Mouse (Mus musculus) midbrain, embryonic 15.5 days (tissue): ENCODE results near the gene Izumo1. TPM values are rescaled to one million over a fixed set of nuclear protein-coding genes. Genes with fewer than 3 reads are reported as not detected.

Experiments
- ATAC-seq: fragments of 200-750 bp; cut with Nextera tagmentation; replicated peaks from 2 replicates; pipeline ENCODE4 v1.8.0; 2017; ENCODE audit warnings: moderate TSS enrichment
- H3K27ac ChIP-seq: fragments of 300-500 bp; sonication (generic); 2 replicates; pipeline ENCODE4 v1.5.1; 2015; ENCODE audit warnings: mild to moderate bottlenecking, inconsistent platforms
- H3K27me3 ChIP-seq: fragments of 300-500 bp; sonication (generic); replicated peaks from 2 replicates; pipeline ENCODE4 v1.6.1; 2015; ENCODE audit warnings: inconsistent platforms
- H3K36me3 ChIP-seq: fragments of 300-500 bp; sonication (generic); replicated peaks from 2 replicates; pipeline ENCODE4 v1.6.1; 2015; ENCODE audit warnings: inconsistent platforms
- H3K4me1 ChIP-seq: fragments of 300-500 bp; sonication (generic); 2 replicates; pipeline ENCODE4 v1.6.1; 2015; ENCODE audit warnings: inconsistent platforms
- H3K4me2 ChIP-seq: fragments of 300-500 bp; sonication (generic); 2 replicates; pipeline ENCODE4 v1.6.1; 2015; ENCODE audit warnings: inconsistent platforms, mild to moderate bottlenecking, moderate library complexity
- H3K4me3 ChIP-seq: fragments of 300-500 bp; sonication (generic); 2 replicates; pipeline ENCODE4 v1.5.1; 2015; ENCODE audit warnings: mild to moderate bottlenecking, inconsistent platforms
- H3K9ac ChIP-seq: fragments of 300-500 bp; sonication (generic); 2 replicates; pipeline ENCODE4 v1.6.1; 2015; ENCODE audit warnings: mild to moderate bottlenecking, inconsistent platforms
- H3K9me3 ChIP-seq: fragments of 300-500 bp; sonication (generic); 2 replicates; pipeline ENCODE4 v1.6.1; 2016; ENCODE audit warnings: inconsistent platforms
- WGBS: fragments of 180-500 bp; shearing (Covaris S2); methylation state at CpG from one replicate; pipeline ENCODE4 v1.1.7; 2015; ENCODE audit warnings: mixed read lengths; 5-methylcytosine and 5-hydroxymethylcytosine counted together
- polyA plus RNA-seq: library from polyadenylated mRNA; unstranded; fragments of >200 nt; fragmentation: Nextera tagmentation; extraction: Ambion mirVana; gene quantifications from 2 replicates; pipeline ENCODE4 v1.2.1, GENCODE M21; 2015

Izumo1 gene
- polyA plus RNA-seq, 1 experiment from 2014 or later, result not detected

DNA sequence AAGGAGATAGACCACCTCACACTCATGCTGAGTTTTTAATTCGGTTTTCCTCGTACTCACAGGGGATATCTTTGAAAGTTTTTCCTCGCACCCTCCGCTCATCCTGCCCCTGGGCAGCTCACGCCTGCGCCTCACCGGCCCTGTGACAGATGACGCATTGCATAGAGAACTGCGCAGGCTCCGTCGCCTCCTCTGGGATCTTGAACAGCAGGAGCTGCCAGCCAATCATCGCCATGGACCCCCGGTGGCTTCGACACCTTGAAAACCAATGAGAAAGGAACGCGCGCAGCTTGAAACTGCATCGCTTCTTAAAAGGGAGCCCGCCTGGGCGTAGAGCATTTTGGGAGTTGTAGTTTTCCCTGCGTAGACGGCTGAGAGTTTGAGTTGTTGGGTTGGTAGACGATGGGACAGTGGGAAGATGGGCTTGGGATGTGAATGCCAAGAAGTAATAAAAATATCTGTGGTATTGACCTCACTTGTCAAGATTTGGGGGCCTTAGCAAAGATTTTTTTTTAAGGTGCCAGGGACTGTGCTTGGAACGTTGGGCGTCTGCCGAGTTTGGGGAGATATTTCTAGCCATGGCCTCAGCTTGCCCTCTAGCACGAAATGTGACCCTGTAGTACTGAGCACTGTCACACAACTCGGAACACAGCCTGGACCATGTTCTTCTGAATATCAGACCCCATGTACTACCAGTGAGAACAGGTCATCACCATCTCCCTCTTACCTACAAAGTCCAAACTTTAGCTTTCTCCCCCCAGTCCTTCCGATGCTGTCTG is 17.2 kb downstream of the Izumo1 start:
- H3K27me3 ChIP-seq, result no peaks in the 10 kb centered on the region; the same call in 1 of the 2 replicates
- peak overlapping the region; percentile 35 for H3K4me3 ChIP-seq
- H3K4me2 ChIP-seq, result peak overlapping the region; percentile 56
- H3K27ac ChIP-seq, result peak overlapping the region; percentile 60
- H3K9me3 ChIP-seq, result no peaks in the 10 kb centered on the region
- H3K36me3 ChIP-seq, result peaks cover 8% of the 10 kb centered on the region; the same call in 1 of the 2 replicates
- WGBS, result 18% methylated on average over 29 of the region's 29 CpGs
- no peak overlapping the region for H3K9ac ChIP-seq
- H3K4me1 ChIP-seq, result peaks cover 20% of the 10 kb centered on the region
- ATAC-seq, result peak; percentile 90

DNA sequence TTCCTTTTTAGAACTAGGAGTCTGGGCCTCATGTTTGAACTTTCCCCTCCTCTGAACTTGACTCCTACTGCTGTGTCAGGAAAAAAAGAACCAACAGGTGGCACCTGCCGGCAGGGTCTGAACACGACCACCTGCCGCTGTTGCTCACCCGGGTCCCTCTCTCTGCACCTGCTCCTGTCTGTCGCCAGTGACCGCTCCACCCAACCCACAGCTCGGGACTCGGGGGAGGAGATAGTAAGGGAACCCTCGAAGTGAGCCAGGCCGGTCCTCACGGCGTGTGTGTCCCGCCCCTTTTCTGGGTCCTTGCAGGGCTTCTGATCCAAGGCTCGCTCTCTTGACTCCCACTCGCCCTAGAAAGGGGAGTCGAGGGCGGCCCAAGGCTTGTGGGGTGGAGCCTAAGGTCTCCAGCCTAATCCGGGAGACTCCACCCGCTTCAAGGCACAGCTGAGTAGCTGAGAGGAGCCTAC is 18.0 kb downstream of the Izumo1 start, which contains the start of gene Mamstr:
Mamstr (plus strand) TSS at position 417 of the 467 bp plus-strand sequence.
- H3K4me2 ChIP-seq, result no peak within 1 kb of the TSS
- H3K27ac ChIP-seq, result no peak within 1 kb of the TSS
- no peak within 1 kb of the TSS for H3K4me3 ChIP-seq
- no peak within 1 kb of the TSS for H3K9ac ChIP-seq
- peaks cover 8% of the 10 kb centered on the region; the same call in 1 of the 2 replicates for H3K36me3 ChIP-seq
- no peaks in the 10 kb centered on the region for H3K9me3 ChIP-seq
- 23% methylated on average over 19 of the region's 19 CpGs for WGBS
- no peak for ATAC-seq
- no peaks in the 10 kb centered on the region; the same call in 1 of the 2 replicates for H3K27me3 ChIP-seq
- peaks cover 27% of the 10 kb centered on the region for H3K4me1 ChIP-seq

DNA sequence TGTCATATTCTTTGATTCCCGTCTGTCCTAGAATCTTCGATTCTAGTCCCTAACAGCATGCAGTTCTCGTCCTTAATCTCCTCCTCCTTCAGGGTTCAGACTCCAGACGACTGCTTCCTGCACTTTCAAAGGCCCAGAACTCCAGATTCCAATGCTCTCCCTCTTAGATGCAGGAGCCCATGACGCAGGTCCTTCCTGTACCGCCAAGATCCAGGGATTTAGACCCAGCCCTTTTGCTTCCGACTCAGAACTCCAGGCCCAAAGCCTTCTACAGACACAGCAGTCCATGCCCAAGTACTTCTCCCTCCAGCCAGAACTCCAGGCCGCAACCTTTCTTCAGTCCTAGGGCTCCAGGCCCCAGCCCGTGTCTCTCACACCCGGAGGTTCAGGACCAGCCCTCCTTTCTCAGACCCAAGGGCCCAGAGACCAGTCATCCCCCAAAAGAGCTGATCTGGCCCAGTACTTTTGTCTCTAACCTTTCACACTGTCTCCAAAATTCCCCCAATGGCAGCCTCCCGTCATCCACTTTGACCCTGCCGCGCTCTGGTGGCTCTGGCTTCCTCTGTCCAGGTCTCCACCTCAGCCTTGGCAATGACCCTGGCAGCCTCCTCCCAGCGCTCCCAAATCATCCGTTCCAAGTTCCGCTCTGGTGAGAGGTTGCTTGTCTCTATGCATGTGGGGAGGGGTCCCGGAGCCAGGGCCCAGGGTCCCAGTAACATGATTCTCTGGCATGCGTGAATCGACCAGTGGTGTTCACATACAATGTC is 18.8 kb downstream of the Izumo1 start:
- no peaks in the 10 kb centered on the region; the same call in 1 of the 2 replicates for H3K27me3 ChIP-seq
- no peak overlapping the region for H3K9ac ChIP-seq
- 74% methylated on average over 19 of the region's 19 CpGs for WGBS
- no peak overlapping the region for H3K27ac ChIP-seq
- H3K9me3 ChIP-seq, result no peaks in the 10 kb centered on the region
- peaks cover 8% of the 10 kb centered on the region; the same call in 1 of the 2 replicates for H3K36me3 ChIP-seq
- H3K4me2 ChIP-seq, result no peak overlapping the region
- no peak for ATAC-seq
- H3K4me3 ChIP-seq, result no peak overlapping the region
- H3K4me1 ChIP-seq, result peaks cover 32% of the 10 kb centered on the region

DNA sequence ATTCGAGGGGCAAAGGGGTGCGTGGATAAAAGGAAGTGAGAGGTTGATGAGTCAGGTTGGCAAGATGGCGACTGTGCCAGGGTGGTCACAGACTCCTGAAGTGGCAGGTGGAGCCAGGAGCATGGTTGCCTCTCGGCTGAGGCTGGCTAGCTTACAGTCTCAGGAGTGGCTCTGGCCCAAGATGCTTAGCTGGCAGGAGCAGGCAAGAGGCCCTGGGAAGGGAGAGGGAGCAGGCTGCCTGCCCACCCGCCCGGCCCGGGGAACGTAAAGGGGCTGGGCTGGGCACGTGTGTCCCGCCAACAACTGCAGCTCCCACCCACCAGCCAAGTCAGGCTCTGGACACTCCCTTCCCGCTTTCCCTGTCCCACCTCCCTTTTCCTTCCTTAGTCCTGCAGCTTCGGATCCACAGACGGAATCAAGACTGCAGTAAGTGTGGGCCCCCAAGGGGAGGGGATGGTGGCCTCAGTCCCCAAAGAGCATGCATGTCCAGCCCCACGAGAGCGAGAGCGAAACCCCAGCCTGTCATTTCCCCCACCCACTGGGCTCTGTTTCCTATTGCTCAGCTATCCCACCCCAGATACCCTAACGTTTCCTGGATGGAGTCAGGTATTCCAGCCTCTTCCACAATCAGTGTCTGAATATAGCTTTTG is 19.9 kb downstream of the Izumo1 start:
- ATAC-seq, result no peak
- H3K4me2 ChIP-seq, result no peak overlapping the region

DNA sequence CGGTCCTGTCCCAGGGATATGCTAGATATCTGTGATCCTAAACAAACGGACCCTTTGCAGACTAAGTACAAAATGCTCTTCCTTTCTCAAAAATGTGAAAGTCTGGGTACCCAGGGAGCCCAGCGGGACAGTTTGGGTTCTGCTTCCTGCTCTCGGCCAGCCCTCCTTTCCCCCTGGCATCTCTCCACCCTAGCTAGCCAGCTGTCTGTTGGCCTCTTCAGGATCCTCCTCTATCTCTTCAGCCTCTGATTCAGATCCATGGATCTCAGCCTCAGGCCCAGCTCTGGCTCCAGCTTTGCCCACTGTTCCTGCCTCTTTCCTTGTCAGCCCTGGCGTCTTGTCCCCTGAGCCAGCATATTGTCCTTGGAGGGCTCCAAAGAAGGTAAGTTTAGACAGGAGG is 20.5 kb downstream of the Izumo1 start:
- WGBS, result 82% methylated on average over 5 of the region's 5 CpGs

More for the DNA sequence above, 19.9 kb downstream of the Izumo1 start:
- no peaks in the 10 kb centered on the region; the same call in 1 of the 2 replicates for H3K27me3 ChIP-seq
- no peak overlapping the region for H3K9ac ChIP-seq
- H3K4me3 ChIP-seq, result no peak overlapping the region
- 71% methylated on average over 17 of the region's 17 CpGs for WGBS
- peaks cover 32% of the 10 kb centered on the region for H3K4me1 ChIP-seq
- no peaks in the 10 kb centered on the region for H3K9me3 ChIP-seq
- H3K36me3 ChIP-seq, result peaks cover 2% of the 10 kb centered on the region; the same call in 1 of the 2 replicates
- no peak overlapping the region for H3K27ac ChIP-seq

DNA sequence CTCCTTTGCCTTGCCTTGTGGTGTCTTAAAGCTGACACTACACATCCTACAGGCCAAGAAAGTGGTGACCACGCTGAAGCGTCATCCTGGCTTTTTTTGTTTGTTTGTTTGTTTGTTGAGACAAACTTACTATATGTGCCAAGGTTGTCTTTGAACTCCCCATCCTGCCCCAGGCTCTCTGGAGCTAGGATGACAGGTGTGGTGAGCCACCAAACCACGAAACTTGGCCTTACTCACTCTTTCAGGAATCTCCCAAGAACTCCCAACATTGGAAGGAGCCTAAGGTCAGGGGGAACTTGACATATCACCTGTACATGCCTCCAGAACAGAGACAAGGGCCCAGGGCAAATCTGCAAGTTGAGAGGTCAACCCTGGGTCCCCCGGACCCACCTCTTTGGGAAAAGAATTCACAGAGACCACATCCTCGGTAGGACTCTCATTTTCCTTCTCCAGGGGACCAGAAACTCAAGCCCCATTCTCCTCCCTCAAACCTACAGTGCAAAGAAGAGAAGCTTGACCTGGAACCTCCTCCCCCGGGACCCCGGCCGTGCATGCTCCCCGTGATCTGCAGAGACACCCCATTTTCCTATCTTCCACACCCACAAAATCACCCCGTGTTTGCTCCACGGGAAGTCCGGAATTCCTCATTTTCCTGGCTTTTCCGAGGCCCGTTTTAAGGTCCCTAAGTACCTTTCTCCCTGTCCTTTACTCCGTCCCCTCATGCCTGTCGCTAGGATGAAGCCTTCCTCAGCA is 21.1 kb downstream of the Izumo1 start:
- Histone ChIP-seq H3K4me1 (peaks cover 32% of the 10 kb centered on the region), H3K27ac (peak overlapping the region; percentile 87), H3K36me3 (no peaks in the 10 kb centered on the region), H3K4me3 (peak overlapping the region; percentile 46), H3K4me2 (peak overlapping the region; percentile 64), H3K9me3 (no peaks in the 10 kb centered on the region), H3K9ac (peak overlapping the region; percentile 66), H3K27me3 (no peaks in the 10 kb centered on the region; the same call in 1 of the 2 replicates)
- 40% methylated on average over 16 of the region's 16 CpGs for WGBS
- ATAC-seq, result no peak

More for the DNA sequence above, 20.5 kb downstream of the Izumo1 start:
- no peak for ATAC-seq
- no peaks in the 10 kb centered on the region; the same call in 1 of the 2 replicates for H3K27me3 ChIP-seq
- no peak overlapping the region; the same call in 1 of the 2 replicates for H3K4me2 ChIP-seq
- no peak overlapping the region for H3K9ac ChIP-seq
- no peaks in the 10 kb centered on the region for H3K36me3 ChIP-seq
- no peaks in the 10 kb centered on the region for H3K9me3 ChIP-seq
- peaks cover 32% of the 10 kb centered on the region for H3K4me1 ChIP-seq
- no peak overlapping the region for H3K4me3 ChIP-seq
- H3K27ac ChIP-seq, result no peak overlapping the region

DNA sequence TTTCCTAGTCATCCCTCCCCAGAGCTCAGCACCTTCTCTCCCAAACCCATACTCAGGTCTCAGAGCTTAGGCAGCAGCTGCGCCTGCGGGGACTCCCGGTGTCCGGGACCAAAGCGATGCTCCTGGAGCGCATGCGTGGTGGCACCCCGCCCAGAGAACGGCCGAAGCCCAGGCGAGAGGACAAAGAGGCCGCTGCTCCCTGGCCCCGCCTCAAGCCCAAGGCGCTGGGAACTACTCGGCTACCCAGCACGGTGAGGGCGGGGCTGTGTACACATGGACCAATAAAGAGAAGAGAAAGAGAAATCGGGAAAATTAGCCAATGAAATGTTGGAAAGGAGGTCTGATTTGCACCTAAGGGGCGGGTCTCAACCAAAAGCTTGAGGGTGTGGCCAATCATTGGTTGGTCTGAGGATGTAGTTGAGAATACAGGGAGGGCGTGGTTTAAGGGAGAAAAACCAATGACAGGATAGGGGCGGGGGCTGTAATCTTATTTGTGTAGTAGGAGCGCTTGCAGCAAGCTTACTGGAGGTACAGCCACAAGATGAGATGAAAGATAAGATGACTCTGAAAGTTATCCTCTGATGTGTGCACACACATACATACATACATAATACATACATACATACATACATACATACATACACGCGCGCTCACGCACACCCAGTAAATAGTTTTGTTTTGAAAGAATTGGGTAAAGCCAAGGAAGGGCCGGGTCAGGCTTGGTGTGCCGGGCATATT is 22.0 kb downstream of the Izumo1 start:
- Histone ChIP-seq H3K9me3 (no peaks in the 10 kb centered on the region), H3K27ac (peak overlapping the region; percentile 87), H3K4me3 (peak overlapping the region; percentile 46), H3K9ac (peak overlapping the region; percentile 66), H3K27me3 (no peaks in the 10 kb centered on the region; the same call in 1 of the 2 replicates), H3K4me1 (peaks cover 24% of the 10 kb centered on the region), H3K36me3 (no peaks in the 10 kb centered on the region), H3K4me2 (peak overlapping the region; percentile 64)
- peak; percentile 95 for ATAC-seq
- WGBS, result under 1% methylated on average over 28 of the region's 28 CpGs

DNA sequence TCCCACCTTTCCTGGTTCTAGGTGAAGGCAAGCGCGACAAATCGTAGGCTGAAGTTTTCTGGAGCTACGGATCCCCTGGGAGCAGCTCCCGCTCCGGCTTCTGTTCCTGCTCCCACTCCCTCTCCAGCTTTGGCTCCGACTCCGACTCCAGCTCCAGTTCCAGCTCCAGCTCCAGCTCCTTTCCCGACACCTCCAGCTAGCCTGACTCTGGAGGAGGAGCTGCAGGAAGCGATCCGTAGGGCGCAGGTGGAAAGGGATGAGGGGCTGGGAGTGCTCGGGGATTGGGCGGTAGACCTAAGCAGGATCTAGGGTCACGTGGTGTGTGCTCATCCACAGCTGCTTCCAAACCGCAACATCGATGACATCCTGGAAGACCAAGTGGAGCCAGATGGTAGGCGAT is 22.6 kb downstream of the Izumo1 start:
- H3K4me1 ChIP-seq, result peaks cover 24% of the 10 kb centered on the region
- peak overlapping the region; percentile 30; the same call in 1 of the 2 replicates for H3K9ac ChIP-seq
- peak overlapping the region; percentile 79 for H3K27ac ChIP-seq
- 5% methylated on average over 18 of the region's 18 CpGs for WGBS
- ATAC-seq, result peak; percentile 43
- H3K27me3 ChIP-seq, result no peaks in the 10 kb centered on the region; the same call in 1 of the 2 replicates
- H3K36me3 ChIP-seq, result no peaks in the 10 kb centered on the region
- peak overlapping the region; percentile 46 for H3K4me3 ChIP-seq
- no peaks in the 10 kb centered on the region for H3K9me3 ChIP-seq
- peak overlapping the region; percentile 64 for H3K4me2 ChIP-seq

DNA sequence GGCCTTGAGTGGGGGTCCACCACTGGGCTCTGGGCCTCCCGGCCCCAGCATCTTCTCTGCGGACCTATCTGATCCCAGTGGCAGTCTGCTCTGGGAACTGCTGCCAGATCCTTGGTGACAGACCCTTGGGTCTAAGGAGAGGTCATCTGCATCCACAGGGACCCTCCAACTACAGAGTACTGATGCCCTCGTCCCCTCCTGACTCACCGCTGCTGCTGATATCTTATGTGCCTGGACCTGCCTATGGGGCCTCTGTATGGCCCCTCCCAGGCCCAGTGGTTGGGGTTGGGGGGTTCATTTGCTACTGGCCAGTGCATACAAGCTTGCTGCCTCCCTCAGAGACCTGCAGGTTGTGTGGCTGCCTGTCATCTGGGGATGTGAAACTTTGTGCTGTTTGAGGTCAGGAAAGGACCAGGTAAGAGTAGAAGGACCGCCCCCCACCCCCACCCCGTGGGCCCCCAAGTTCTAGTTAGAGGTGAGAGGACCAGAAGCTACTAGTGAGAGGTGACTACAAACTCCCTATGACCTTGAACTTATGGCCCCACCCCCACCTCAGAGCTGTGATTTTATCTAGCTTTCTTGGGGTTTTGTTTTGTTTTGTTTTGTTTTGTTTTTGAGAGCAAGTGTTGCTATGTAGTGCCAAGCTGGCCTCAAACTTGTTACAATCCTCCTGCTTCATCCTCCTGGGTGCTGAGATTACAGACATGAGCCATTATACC is 23.4 kb downstream of the Izumo1 start:
- peak overlapping the region; percentile 64 for H3K4me2 ChIP-seq
- H3K4me1 ChIP-seq, result peaks cover 24% of the 10 kb centered on the region
- no peaks in the 10 kb centered on the region for H3K36me3 ChIP-seq
- H3K9me3 ChIP-seq, result no peaks in the 10 kb centered on the region
- H3K27ac ChIP-seq, result peak overlapping the region; percentile 79; the same call in 1 of the 2 replicates
- no peak for ATAC-seq
- no peaks in the 10 kb centered on the region for H3K27me3 ChIP-seq
- no peak overlapping the region for H3K9ac ChIP-seq
- H3K4me3 ChIP-seq, result peak overlapping the region; percentile 46
- WGBS, result 64% methylated on average over 6 of the region's 6 CpGs

DNA sequence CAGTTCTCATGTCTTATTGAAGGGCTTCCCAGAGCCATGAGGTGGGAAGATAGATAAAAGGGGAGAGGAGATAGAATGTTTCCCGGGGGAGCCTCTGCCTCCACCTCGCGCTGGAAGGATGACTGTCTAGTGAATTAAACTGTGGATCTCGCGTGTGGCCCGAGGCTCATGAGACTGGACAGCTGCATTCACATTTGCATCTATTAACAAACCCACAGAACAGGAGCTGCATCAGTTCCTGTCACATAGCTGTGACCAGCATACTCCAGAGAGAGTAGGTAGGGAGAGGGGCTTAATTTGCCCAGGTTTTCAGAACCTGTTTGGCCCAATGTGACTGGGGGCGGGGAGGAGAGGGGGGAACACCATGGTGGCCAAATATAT is 24.0 kb downstream of the Izumo1 start:
- Histone ChIP-seq H3K27me3 (no peaks in the 10 kb centered on the region), H3K9ac (no peak overlapping the region), H3K4me3 (no peak overlapping the region), H3K4me2 (no peak overlapping the region), H3K27ac (no peak overlapping the region), H3K4me1 (peaks cover 24% of the 10 kb centered on the region), H3K36me3 (no peaks in the 10 kb centered on the region), H3K9me3 (no peaks in the 10 kb centered on the region)
- no peak for ATAC-seq
- WGBS, result 58% methylated on average over 7 of the region's 7 CpGs
